Mouse (Mus musculus) hindbrain, embryonic 13.5 days (tissue): ENCODE results near the gene Tbxa2r. TPM values are rescaled to one million over a fixed set of nuclear protein-coding genes. Genes with fewer than 3 reads are reported as not detected.

Experiments used
- ATAC-seq: fragments of 200-750 bp; cut with Nextera tagmentation; 2 replicates; pipeline ENCODE4 v1.8.0; 2017; ENCODE audit warnings: moderate TSS enrichment; ENCODE audit not compliant: low FRiP score
- H3K27ac ChIP-seq: fragments of 300-500 bp; sonication (generic); 2 replicates; pipeline ENCODE4 v1.5.1; 2015; ENCODE audit warnings: inconsistent platforms, mild to moderate bottlenecking, moderate library complexity
- H3K27me3 ChIP-seq: fragments of 300-500 bp; sonication (generic); 2 replicates; pipeline ENCODE4 v1.6.1; 2015; ENCODE audit warnings: mild to moderate bottlenecking, inconsistent platforms
- H3K36me3 ChIP-seq: fragments of 300-500 bp; sonication (generic); 2 replicates; pipeline ENCODE4 v1.6.1; 2015; ENCODE audit warnings: mild to moderate bottlenecking, inconsistent platforms
- H3K4me1 ChIP-seq: fragments of 300-500 bp; sonication (generic); replicated peaks from 2 replicates; pipeline ENCODE4 v1.6.1; 2015; ENCODE audit warnings: inconsistent platforms
- H3K4me2 ChIP-seq: fragments of 300-500 bp; sonication (generic); 2 replicates; pipeline ENCODE4 v1.6.1; 2015; ENCODE audit warnings: inconsistent platforms, mild to moderate bottlenecking, moderate library complexity
- H3K4me3 ChIP-seq: fragments of 300-500 bp; sonication (generic); 2 replicates; pipeline ENCODE4 v1.5.1; 2015; ENCODE audit warnings: mild to moderate bottlenecking, inconsistent platforms
- H3K9ac ChIP-seq: fragments of 300-500 bp; sonication (generic); 2 replicates; pipeline ENCODE4 v1.6.1; 2015; ENCODE audit warnings: mild to moderate bottlenecking, inconsistent platforms
- H3K9me3 ChIP-seq: fragments of 300-500 bp; sonication (generic); 2 replicates; pipeline ENCODE4 v1.6.1; 2016; ENCODE audit warnings: inconsistent platforms
- whole genome bisulfite sequencing: fragments of 180-500 bp; shearing (Covaris S2); methylation state at CpG from one replicate; pipeline ENCODE4 v1.1.7; 2015; 5-methylcytosine and 5-hydroxymethylcytosine counted together
- polyA plus RNA-seq: library from polyadenylated mRNA; unstranded; fragments of >200 nt; fragmentation: Nextera tagmentation; extraction: Ambion mirVana; gene quantifications from 2 replicates; pipeline ENCODE4 v1.2.1, GENCODE M21; 2015

Tbxa2r gene
- polyA plus RNA-seq, 1 experiment from 2014 or later = 4.6 TPM

DNA sequence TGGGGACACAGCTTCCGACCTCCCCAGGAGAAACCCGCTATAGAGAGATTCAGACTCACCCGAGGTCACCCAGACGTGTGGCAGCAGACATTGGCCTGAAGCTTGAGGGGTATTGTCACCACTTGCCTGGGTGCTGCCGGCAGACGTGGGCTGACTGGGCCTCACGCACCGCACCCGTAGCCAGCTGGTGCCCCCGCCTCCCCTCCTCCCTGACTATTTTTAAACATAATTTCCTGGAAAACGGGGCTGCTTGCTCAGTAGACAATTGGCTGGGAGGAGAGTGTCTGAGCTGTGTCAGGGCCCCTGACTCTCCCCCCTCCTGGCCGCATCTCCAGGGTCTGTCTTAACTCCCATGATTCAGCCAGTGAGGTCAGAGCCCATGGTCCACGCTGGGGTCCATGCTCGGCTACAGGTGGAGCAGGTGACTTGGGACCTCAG, 25.7 kb upstream of the Tbxa2r start:
- no peaks in the 10 kb centered on the region for H3K27me3 ChIP-seq
- H3K36me3 ChIP-seq = peaks cover 32% of the 10 kb centered on the region
- H3K9ac ChIP-seq = peak overlapping the region; percentile 35; the same call in 1 of the 2 replicates
- peaks cover 46% of the 10 kb centered on the region for H3K4me1 ChIP-seq
- peak overlapping the region; percentile 35; the same call in 1 of the 2 replicates for H3K27ac ChIP-seq
- no peak overlapping the region for H3K4me3 ChIP-seq
- WGBS = 75% methylated on average over 14 of the region's 14 CpGs
- no peaks in the 10 kb centered on the region for H3K9me3 ChIP-seq
- no peak overlapping the region for H3K4me2 ChIP-seq
- ATAC-seq = no peak

DNA sequence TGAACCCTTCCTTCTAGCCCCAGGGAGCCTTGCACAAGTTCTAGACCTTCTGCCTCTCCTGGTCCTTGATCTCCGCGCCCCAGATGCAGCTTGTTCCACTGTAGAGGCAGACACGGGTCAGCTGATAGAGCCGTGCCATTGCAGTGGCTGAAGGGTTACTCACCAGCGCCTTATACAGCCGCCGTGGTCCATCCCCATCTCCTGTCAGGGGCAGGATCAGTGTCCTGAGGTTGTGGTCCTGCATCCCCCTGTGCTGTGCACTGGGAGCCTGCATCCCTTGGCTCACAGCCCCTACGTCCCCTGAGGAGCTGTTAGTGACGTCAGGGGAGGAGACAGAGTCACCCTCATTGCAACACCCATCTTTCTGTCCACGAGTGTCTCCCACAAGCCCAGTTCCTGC, 25.3 kb upstream of the Tbxa2r start:
- no peak for ATAC-seq
- H3K4me1 ChIP-seq = peaks cover 44% of the 10 kb centered on the region
- H3K36me3 ChIP-seq = peaks cover 34% of the 10 kb centered on the region
- H3K9ac ChIP-seq = peak overlapping the region; percentile 19; the same call in 1 of the 2 replicates
- 0 out of 2 replicates have a peak overlapping the region, but pooled peaks have one; percentile 35 for H3K27ac ChIP-seq
- H3K4me3 ChIP-seq = no peak overlapping the region
- WGBS = 83% methylated on average over 10 of the region's 10 CpGs
- no peaks in the 10 kb centered on the region for H3K27me3 ChIP-seq
- no peaks in the 10 kb centered on the region for H3K9me3 ChIP-seq
- H3K4me2 ChIP-seq = no peak overlapping the region

DNA sequence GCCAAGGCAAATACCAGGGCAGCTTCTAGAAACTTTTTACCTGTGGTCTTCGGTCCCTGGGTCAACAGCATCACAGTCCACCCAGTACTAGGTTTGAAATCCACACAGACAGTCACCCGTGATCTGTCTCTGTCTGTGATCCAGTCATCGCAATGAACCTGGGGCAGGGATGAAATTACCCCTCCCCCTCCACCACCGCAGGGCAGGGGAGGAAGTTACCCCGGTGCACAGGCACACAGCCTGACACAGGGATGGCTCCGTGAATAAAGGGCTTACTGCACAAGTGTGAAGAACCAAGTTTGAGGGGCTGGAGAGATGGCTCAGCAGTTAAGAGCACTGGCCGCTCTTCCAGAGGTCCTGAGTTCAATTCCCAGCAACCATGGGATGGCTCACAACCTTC, 24.8 kb upstream of the Tbxa2r start:
- H3K4me2 ChIP-seq = no peak overlapping the region
- no peak overlapping the region for H3K4me3 ChIP-seq
- WGBS = 83% methylated on average over 7 of the region's 7 CpGs
- no peaks in the 10 kb centered on the region for H3K9me3 ChIP-seq
- peaks cover 44% of the 10 kb centered on the region for H3K4me1 ChIP-seq
- peaks cover 35% of the 10 kb centered on the region for H3K36me3 ChIP-seq
- no peak overlapping the region for H3K9ac ChIP-seq
- H3K27ac ChIP-seq = no peak overlapping the region
- H3K27me3 ChIP-seq = no peaks in the 10 kb centered on the region
- no peak for ATAC-seq

DNA sequence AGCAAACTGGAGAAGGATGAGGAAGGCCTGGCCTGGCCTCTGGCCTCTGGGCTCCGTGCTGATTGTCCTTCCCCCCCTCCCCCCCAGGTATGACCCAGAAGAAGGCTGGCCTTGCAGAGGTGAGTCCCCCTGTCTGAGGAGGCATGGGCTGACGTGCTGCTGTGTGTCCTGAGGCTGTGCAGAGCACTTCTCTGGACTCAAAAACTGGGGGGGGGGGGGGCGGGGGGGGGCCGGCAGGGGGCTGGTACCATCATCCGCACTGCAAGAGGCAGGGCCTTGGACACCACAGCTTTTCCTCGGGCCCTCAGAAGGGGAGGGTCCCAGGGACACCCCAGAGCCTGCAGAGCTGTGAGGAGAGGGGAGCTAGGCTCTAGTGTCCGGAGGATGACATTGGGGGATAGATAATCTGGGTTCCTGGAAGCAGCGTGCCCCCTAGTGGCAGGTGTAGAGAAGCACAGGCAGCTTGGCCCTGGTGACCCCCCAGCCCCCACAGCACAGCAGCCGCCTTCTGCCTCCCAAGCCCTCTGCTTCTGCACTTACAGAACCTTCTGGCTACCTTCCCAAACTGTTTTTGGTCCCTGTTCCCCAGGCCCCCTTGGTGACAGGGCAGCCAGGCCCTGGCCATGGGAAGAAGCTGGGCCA, 23.8 kb upstream of the Tbxa2r start:
- H3K4me2 ChIP-seq = no peak overlapping the region
- 27% methylated on average over 5 of the region's 9 CpGs for WGBS
- H3K9me3 ChIP-seq = no peaks in the 10 kb centered on the region
- H3K4me3 ChIP-seq = no peak overlapping the region
- peaks cover 39% of the 10 kb centered on the region for H3K4me1 ChIP-seq
- no peak for ATAC-seq
- no peak overlapping the region for H3K9ac ChIP-seq
- peaks cover 45% of the 10 kb centered on the region for H3K36me3 ChIP-seq
- H3K27me3 ChIP-seq = no peaks in the 10 kb centered on the region
- H3K27ac ChIP-seq = no peak overlapping the region

- ATAC-seq = no peak
- Histone ChIP-seq H3K27ac (no peak overlapping the region), H3K9ac (no peak overlapping the region), H3K4me1 (peaks cover 30% of the 10 kb centered on the region), H3K27me3 (no peaks in the 10 kb centered on the region), H3K4me3 (no peak overlapping the region), H3K36me3 (peaks cover 54% of the 10 kb centered on the region), H3K4me2 (no peak overlapping the region), H3K9me3 (no peaks in the 10 kb centered on the region)
- WGBS = 93% methylated on average over 14 of the region's 14 CpGs
These were observed 22.9 kb upstream of the Tbxa2r start for GRCm38 (mm10) chr10:81305663-81306062.

- peaks cover 60% of the 10 kb centered on the region for H3K36me3 ChIP-seq
- no peak for ATAC-seq
- H3K27me3 ChIP-seq = no peaks in the 10 kb centered on the region
- no peak overlapping the region for H3K4me3 ChIP-seq
- no peak overlapping the region for H3K27ac ChIP-seq
- H3K9me3 ChIP-seq = no peaks in the 10 kb centered on the region
- H3K9ac ChIP-seq = no peak overlapping the region
- 93% methylated on average over 12 of the region's 12 CpGs for WGBS
- H3K4me1 ChIP-seq = peaks cover 26% of the 10 kb centered on the region
- H3K4me2 ChIP-seq = no peak overlapping the region
These were observed 22.3 kb upstream of the Tbxa2r start for GRCm38 (mm10) chr10:81306173-81306668.

- H3K27me3 ChIP-seq = no peaks in the 10 kb centered on the region
- no peak overlapping the region for H3K27ac ChIP-seq
- no peak overlapping the region for H3K9ac ChIP-seq
- H3K4me1 ChIP-seq = peaks cover 18% of the 10 kb centered on the region
- no peaks in the 10 kb centered on the region for H3K9me3 ChIP-seq
- WGBS = 93% methylated on average over 21 of the region's 21 CpGs
- H3K4me2 ChIP-seq = no peak overlapping the region
- ATAC-seq = no peak
- H3K4me3 ChIP-seq = no peak overlapping the region
- H3K36me3 ChIP-seq = peaks cover 68% of the 10 kb centered on the region
These were observed 21.5 kb upstream of the Tbxa2r start for GRCm38 (mm10) chr10:81306837-81307682.

DNA sequence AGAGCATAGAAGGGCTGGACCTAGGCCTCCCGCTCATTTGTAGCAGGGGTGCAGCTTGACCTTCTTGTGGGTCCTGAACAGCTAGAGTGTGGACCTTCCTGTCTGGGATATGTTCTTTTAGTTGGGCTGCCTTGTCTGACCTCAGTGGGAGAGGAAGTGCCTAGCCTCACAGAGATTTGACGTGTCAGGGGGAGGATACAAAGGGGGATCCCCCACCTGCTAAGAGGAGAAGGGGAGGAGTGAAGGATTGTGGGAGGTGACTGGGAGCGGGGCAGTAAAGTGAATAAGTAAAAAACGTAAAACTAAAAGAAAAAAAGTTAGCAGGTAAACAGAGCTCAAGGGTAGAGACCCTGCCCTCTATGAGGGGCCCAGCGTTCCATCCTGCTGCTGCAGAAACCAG, 19.0 kb upstream of the Tbxa2r start:
- H3K27me3 ChIP-seq = no peaks in the 10 kb centered on the region
- H3K4me2 ChIP-seq = no peak overlapping the region
- no peak for ATAC-seq
- no peaks in the 10 kb centered on the region for H3K9me3 ChIP-seq
- WGBS = 91% methylated on average over 5 of the region's 5 CpGs
- no peak overlapping the region for H3K4me3 ChIP-seq
- no peak overlapping the region for H3K9ac ChIP-seq
- H3K4me1 ChIP-seq = no peaks in the 10 kb centered on the region; the same call in 1 of the 2 replicates
- H3K27ac ChIP-seq = no peak overlapping the region
- peaks cover 94% of the 10 kb centered on the region for H3K36me3 ChIP-seq

- no peaks in the 10 kb centered on the region for H3K27me3 ChIP-seq
- H3K36me3 ChIP-seq = peaks cover 98% of the 10 kb centered on the region
- H3K27ac ChIP-seq = no peak overlapping the region
- no peak overlapping the region for H3K4me3 ChIP-seq
- H3K9ac ChIP-seq = no peak overlapping the region
- H3K9me3 ChIP-seq = no peaks in the 10 kb centered on the region
- peaks cover 14% of the 10 kb centered on the region for H3K4me1 ChIP-seq
- H3K4me2 ChIP-seq = no peak overlapping the region
- 94% methylated on average over 13 of the region's 13 CpGs for WGBS
- ATAC-seq = no peak
These were observed 14.9 kb upstream of the Tbxa2r start for GRCm38 (mm10) chr10:81313581-81313980.

GRCm38 (mm10) chr10:81314201-81314600, 14.3 kb upstream of the Tbxa2r start:
- Histone ChIP-seq H3K4me1 (peaks cover 20% of the 10 kb centered on the region), H3K27me3 (no peaks in the 10 kb centered on the region), H3K9me3 (no peaks in the 10 kb centered on the region), H3K4me2 (no peak overlapping the region), H3K4me3 (no peak overlapping the region), H3K27ac (no peak overlapping the region), H3K36me3 (peaks cover 97% of the 10 kb centered on the region), H3K9ac (no peak overlapping the region)
- WGBS = 83% methylated on average over 7 of the region's 7 CpGs
- ATAC-seq = no peak

DNA sequence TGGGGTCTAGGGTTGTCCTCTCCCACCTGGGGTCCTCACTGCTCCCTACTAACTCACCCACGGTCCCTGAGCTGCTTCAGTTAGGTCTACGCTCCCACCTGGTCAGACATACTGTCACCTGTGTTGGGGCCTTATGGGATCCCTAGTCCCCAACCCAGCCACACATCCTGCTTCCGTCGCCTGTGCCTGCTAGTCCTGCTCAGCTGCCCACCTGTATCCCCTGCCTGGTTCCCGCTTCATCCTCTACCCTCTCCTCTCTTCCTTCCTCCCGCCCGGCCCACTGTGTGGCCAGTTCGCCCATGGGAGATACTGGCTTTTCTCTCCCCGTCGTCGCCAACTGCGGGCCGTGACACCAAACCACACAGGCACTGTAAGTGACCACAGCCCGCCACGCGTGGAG, 12.9 kb upstream of the Tbxa2r start:
- Histone ChIP-seq H3K9me3 (no peaks in the 10 kb centered on the region), H3K4me3 (no peak overlapping the region), H3K36me3 (peaks cover 83% of the 10 kb centered on the region), H3K27me3 (no peaks in the 10 kb centered on the region), H3K27ac (no peak overlapping the region), H3K4me2 (no peak overlapping the region), H3K4me1 (peaks cover 28% of the 10 kb centered on the region), H3K9ac (no peak overlapping the region)
- WGBS = 92% methylated on average over 16 of the region's 16 CpGs
- no peak for ATAC-seq

DNA sequence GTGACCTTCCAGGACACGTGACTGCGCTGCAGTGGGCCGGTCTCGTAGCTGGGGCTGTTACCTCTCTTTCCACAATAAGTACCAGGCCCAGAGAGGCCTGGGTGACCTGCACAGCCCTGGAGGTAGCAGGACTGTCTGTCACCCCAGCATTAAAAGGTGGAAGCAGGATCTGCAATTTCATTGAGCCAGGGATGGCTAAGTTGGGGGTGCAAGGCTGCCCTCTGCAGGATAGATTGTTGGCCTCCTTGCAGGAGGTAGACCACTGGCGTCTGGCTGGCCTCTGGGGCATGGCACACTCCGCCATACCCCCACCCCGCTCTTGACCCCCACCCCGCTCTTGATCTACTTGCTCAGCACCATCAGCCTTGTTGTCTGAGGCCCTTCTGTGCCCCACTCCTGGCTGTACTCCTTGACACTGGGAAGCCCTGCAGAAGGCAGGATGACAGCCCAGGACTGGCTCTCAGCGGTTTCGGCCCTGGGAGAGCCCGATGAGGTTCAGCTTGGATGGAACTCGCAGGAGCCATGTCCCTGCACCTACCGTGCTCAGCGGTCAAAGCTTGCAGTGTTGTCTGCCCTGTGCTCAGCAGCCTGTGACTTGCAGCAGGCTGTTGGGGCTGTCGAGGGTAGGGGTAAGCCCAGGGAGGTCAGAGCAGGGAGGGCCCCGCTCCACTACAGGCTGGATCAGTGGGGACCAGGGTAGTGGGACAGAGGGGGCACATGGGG, 12.0 kb upstream of the Tbxa2r start:
- 44% methylated on average over 16 of the region's 16 CpGs for WGBS
- no peaks in the 10 kb centered on the region for H3K27me3 ChIP-seq
- peak overlapping the region; percentile 43 for H3K9ac ChIP-seq
- H3K4me1 ChIP-seq = peaks cover 30% of the 10 kb centered on the region
- H3K4me3 ChIP-seq = no peak overlapping the region
- H3K4me2 ChIP-seq = peak overlapping the region; percentile 30; the same call in 1 of the 2 replicates
- H3K27ac ChIP-seq = no peak overlapping the region
- ATAC-seq = no peak
- peaks cover 74% of the 10 kb centered on the region for H3K36me3 ChIP-seq
- no peaks in the 10 kb centered on the region for H3K9me3 ChIP-seq
